Mouse (Mus musculus): Measurements from ENCODE around the gene Sec16a. TPM values are rescaled to one million over a fixed set of nuclear protein-coding genes. Genes with fewer than 3 reads are reported as not detected.

The Sec16a gene
- polyA plus RNA-seq (2015; fragmentation: Nextera tagmentation; extraction: Ambion mirVana) = 6.9 and 8.5 TPM in 2 replicates

DNA sequence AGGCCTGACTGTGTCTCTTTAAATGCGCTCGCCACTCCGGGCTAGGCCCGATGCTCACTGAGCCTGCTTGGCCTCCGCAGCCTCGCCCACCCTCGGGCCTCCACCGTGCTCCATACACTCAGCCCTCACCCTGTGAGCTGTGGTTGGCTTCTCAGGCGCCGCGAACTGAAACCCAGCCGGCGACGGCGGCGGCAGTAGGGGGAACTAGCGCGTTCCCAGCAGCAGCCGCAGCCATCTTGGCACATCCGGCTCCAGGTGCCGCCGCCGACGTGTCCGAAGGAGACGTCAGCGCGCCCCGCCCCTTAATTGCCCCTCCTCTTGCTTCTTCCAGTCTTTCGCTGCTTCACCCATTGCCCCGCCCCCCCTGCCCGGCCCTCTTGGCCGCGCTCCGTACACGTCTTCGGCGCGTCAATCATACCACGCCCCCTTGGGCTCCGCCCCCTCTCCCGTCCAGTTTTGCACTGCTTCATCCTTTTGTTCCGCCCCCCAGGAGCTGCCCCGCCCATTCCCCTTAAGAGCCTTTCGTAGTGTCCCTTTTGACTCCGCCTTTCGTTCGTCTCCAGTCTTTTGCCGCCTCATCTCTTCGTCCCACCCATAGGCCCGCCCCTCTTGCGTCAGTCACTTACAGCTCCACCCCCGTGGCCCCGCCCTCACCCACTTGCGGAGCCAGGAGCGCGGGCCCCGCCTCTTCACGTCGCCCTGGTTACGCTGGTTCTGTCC, at the start of gene Sec16a:
Gene Sec16a (minus strand): TSS at position 271 of the 720 bp plus-strand sequence.
- Histone ChIP-seq H3K36me3 (peaks cover 19% of the 10 kb centered on the region), H3K4me3 (replicated peaks) (peak within 1 kb of the TSS; percentile 88), H3K4me1 (replicated peaks) (peaks cover 42% of the 10 kb centered on the region), H3K9ac (peak within 1 kb of the TSS; percentile 89), H3K27me3 (no peaks in the 10 kb centered on the region), H3K27ac (peak within 1 kb of the TSS; percentile 86), H3K4me2 (peak within 1 kb of the TSS; percentile 98), H3K9me3 (replicated peaks) (no peaks in the 10 kb centered on the region)
- 1% methylated on average over 57 of the region's 61 CpGs for WGBS (ENCODE audit: insufficient replicate concordance)
- peak; percentile 90 for ATAC-seq (ENCODE audit: low read depth)
- DNase-seq = peak; percentile 99

DNA sequence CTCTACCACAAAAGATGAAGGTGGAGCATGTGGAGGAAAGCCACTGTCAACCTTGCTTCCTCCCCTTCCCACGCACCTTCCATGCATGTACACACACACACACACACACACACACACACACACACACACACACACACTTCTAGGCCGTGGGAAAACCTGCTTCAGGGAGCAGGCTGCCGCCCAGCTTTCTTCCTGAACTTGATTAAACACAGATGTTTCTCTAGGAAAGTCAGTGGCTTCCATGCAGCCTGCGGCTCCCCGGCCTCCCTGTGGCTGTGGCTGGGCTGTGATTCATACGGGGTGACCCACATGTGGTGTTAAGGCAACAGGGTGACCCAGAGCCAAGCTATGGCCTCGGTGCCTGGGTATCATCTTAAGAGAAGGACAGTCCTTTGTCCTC, 49.4 kb upstream of the Sec16a start:
- no peak overlapping the region for H3K9ac ChIP-seq
- no peak overlapping the region for H3K4me2 ChIP-seq
- WGBS (ENCODE audit: insufficient replicate concordance) = 47% methylated on average over 7 of the region's 7 CpGs
- no peak for ATAC-seq (ENCODE audit: low read depth)
- peaks cover 4% of the 10 kb centered on the region; the same call in 1 of the 2 replicates for H3K27me3 ChIP-seq
- no peaks in the 10 kb centered on the region for H3K9me3 ChIP-seq (replicated peaks)
- no peak overlapping the region; the same call in 1 of the 2 replicates for H3K27ac ChIP-seq
- no peak for DNase-seq
- no peaks in the 10 kb centered on the region for H3K36me3 ChIP-seq
- peaks cover 84% of the 10 kb centered on the region for H3K4me1 ChIP-seq (replicated peaks)
- no peak overlapping the region for H3K4me3 ChIP-seq (replicated peaks)

GRCm38 (mm10) chr2:26493021-26493781, 48.2 kb upstream of the Sec16a start:
- no peak overlapping the region for H3K9ac ChIP-seq
- peaks cover 86% of the 10 kb centered on the region for H3K4me1 ChIP-seq (replicated peaks)
- 20% methylated on average over 9 of the region's 9 CpGs for WGBS (ENCODE audit: insufficient replicate concordance)

DNA sequence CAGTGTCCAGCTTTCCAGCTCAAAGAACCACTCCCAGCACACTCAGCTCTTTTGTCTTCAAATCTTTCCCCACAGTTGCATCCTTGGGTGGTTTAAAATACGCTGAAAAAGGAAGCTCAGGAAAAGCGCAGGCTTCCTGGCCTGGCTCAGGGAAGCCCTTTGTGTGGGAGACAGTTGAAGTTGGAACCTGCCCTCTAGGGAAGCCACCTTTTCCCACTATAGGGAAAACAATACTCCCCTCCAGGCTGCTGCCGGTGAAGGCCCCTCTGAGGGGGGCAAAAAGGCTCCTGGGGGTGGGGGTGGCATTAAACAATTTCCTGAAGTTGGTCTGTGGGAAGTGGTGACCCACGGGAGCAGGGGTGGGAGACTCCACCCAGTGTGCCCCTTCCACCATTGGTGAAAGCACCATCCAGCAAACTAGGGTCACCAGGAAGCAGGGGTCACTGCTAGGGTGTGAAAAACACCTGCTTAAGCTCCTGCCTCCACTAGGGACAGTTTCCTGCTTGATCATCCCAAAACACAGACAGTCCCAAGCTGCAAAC, 45.8 kb upstream of the Sec16a start:
- 36% methylated on average over 4 of the region's 4 CpGs for WGBS (ENCODE audit: insufficient replicate concordance)
- no peak for ATAC-seq (ENCODE audit: low read depth)
- H3K4me1 ChIP-seq (replicated peaks) = peaks cover 88% of the 10 kb centered on the region

More at GRCm38 (mm10) chr2:26493021-26493781, 48.2 kb upstream of the Sec16a start:
- DNase-seq (no peak), ATAC-seq (ENCODE audit: low read depth) (0 out of 2 replicates have a peak, but pooled peaks have one; percentile 37)
- peaks cover 1% of the 10 kb centered on the region; the same call in 1 of the 2 replicates for H3K27me3 ChIP-seq
- H3K36me3 ChIP-seq = no peaks in the 10 kb centered on the region
- H3K9me3 ChIP-seq (replicated peaks) = no peaks in the 10 kb centered on the region
- peak overlapping the region; percentile 61 for H3K27ac ChIP-seq
- H3K4me3 ChIP-seq (replicated peaks) = no peak overlapping the region
- H3K4me2 ChIP-seq = peak overlapping the region; percentile 14; the same call in 1 of the 2 replicates

GRCm38 (mm10) chr2:26488535-26489135, 43.6 kb upstream of the Sec16a start:
- 52% methylated on average over 9 of the region's 9 CpGs for WGBS (ENCODE audit: insufficient replicate concordance)
- H3K9me3 ChIP-seq (replicated peaks) = no peaks in the 10 kb centered on the region
- H3K36me3 ChIP-seq = no peaks in the 10 kb centered on the region
- no peak overlapping the region for H3K4me3 ChIP-seq (replicated peaks)
- no peak overlapping the region for H3K27ac ChIP-seq
- peaks cover 89% of the 10 kb centered on the region for H3K4me1 ChIP-seq (replicated peaks)
- ATAC-seq (ENCODE audit: low read depth) (no peak), DNase-seq (no peak)
- no peaks in the 10 kb centered on the region for H3K27me3 ChIP-seq
- H3K4me2 ChIP-seq = no peak overlapping the region
- no peak overlapping the region for H3K9ac ChIP-seq

More for the DNA sequence above, 45.8 kb upstream of the Sec16a start:
- H3K36me3 ChIP-seq = no peaks in the 10 kb centered on the region
- H3K27me3 ChIP-seq = no peaks in the 10 kb centered on the region; the same call in 1 of the 2 replicates
- H3K9ac ChIP-seq = 0 out of 2 replicates have a peak overlapping the region, but pooled peaks have one; percentile 0
- no peak overlapping the region for H3K4me3 ChIP-seq (replicated peaks)
- DNase-seq = no peak
- no peak overlapping the region for H3K27ac ChIP-seq
- no peak overlapping the region for H3K4me2 ChIP-seq
- no peaks in the 10 kb centered on the region for H3K9me3 ChIP-seq (replicated peaks)

- 54% methylated on average over 18 of the region's 18 CpGs for WGBS (ENCODE audit: insufficient replicate concordance)
- no peak overlapping the region for H3K27ac ChIP-seq
- H3K36me3 ChIP-seq = no peaks in the 10 kb centered on the region
- DNase-seq (no peak), ATAC-seq (ENCODE audit: low read depth) (no peak)
- no peaks in the 10 kb centered on the region for H3K27me3 ChIP-seq
- no peak overlapping the region for H3K9ac ChIP-seq
- no peak overlapping the region for H3K4me2 ChIP-seq
- no peak overlapping the region for H3K4me3 ChIP-seq (replicated peaks)
- peaks cover 89% of the 10 kb centered on the region for H3K4me1 ChIP-seq (replicated peaks)
- H3K9me3 ChIP-seq (replicated peaks) = no peaks in the 10 kb centered on the region
These were observed 42.5 kb upstream of the Sec16a start for GRCm38 (mm10) chr2:26487322-26488021.

DNA sequence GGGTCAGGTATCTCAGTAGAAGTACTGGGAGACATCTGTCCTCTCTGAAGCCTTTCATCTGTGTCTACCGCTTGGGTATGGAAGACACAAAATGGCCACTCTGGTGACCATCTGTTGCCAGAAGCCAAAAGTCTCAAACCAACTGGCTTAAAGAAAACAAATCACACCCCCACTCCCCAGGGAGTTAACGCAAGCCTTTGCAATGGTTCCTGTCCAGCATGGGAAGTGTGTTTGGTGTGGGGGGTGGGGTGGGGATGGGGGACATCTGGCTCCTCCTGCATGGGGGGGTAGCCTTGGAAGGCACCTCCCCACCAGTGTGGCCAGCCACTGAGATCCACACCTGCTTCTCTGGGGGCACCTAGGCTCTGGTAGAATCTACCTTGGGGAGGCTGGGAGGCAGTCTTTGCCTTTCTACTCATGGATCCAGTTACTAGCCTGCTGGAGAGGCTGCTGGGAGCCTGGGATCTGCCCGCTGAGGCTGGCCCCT, 41.9 kb upstream of the Sec16a start:
- H3K4me1 ChIP-seq (replicated peaks) = peaks cover 88% of the 10 kb centered on the region
- WGBS (ENCODE audit: insufficient replicate concordance) = 61% methylated on average over 3 of the region's 3 CpGs
- no peak overlapping the region for H3K4me3 ChIP-seq (replicated peaks)
- ATAC-seq (ENCODE audit: low read depth) = no peak
- no peak overlapping the region for H3K4me2 ChIP-seq
- DNase-seq = no peak
- H3K36me3 ChIP-seq = no peaks in the 10 kb centered on the region
- H3K27me3 ChIP-seq = no peaks in the 10 kb centered on the region
- no peak overlapping the region for H3K9ac ChIP-seq
- H3K27ac ChIP-seq = no peak overlapping the region
- no peaks in the 10 kb centered on the region for H3K9me3 ChIP-seq (replicated peaks)

DNA sequence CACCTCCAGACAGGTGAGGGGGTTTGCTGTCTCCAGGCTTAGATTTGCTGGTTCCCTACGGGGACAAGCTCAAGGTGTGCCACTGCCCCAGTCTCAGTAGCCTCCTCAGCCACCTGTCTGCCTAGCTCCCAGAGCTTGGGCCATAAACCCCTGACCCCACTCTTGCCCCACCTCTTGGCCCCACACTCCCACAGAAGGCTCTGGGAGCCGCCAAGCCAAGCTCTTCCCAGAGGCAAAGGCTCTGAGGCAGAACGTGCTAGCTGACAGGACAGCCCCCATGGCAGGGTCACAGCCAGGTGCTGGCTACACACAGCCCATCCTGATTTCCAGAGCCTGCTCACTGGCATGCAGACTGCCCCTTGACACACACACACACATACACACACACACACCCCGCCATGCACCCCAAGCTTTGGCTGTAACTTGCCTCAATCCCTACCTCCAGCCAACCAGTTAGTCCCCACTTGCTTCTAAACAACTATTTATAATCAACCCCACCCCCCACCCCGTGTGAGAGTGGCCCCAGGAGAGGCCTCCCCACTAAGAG, 41.3 kb upstream of the Sec16a start:
- H3K9ac ChIP-seq = no peak overlapping the region
- H3K36me3 ChIP-seq = 0 out of 2 replicates have a peak, but pooled peaks cover 2% of the 10 kb centered on the region
- ATAC-seq (ENCODE audit: low read depth) (no peak), DNase-seq (no peak)
- H3K4me2 ChIP-seq = no peak overlapping the region
- 45% methylated on average over 5 of the region's 5 CpGs for WGBS (ENCODE audit: insufficient replicate concordance)
- H3K27me3 ChIP-seq = no peaks in the 10 kb centered on the region
- no peak overlapping the region for H3K27ac ChIP-seq
- H3K9me3 ChIP-seq (replicated peaks) = no peaks in the 10 kb centered on the region
- no peak overlapping the region for H3K4me3 ChIP-seq (replicated peaks)
- peaks cover 90% of the 10 kb centered on the region for H3K4me1 ChIP-seq (replicated peaks)

DNA sequence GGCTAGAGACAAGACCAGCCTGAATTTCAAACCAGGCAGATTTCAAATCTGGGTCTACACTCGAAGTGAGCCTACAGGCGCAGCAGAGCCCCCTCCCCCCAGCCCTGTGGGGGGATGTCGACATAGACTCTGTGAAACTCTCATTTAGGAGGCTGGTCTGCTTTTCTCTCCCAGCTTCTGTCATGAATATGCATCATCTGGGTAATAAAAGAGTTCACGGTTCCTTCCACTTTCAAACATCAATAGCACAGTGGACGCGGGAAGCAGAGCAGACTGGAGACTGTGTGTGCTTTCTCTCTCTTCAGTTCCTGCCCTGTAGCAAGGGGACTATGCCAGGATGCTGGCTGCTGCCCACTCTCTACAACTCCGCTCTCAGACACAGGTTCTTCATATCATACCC, 40.7 kb upstream of the Sec16a start:
- no peak for DNase-seq
- no peaks in the 10 kb centered on the region for H3K27me3 ChIP-seq
- no peak overlapping the region for H3K4me2 ChIP-seq
- no peak overlapping the region for H3K27ac ChIP-seq
- no peak overlapping the region for H3K4me3 ChIP-seq (replicated peaks)
- 0 out of 2 replicates have a peak, but pooled peaks cover 8% of the 10 kb centered on the region for H3K36me3 ChIP-seq
- ATAC-seq (ENCODE audit: low read depth) = no peak
- no peaks in the 10 kb centered on the region for H3K9me3 ChIP-seq (replicated peaks)
- WGBS (ENCODE audit: insufficient replicate concordance) = 54% methylated on average over 7 of the region's 7 CpGs
- H3K9ac ChIP-seq = no peak overlapping the region
- peaks cover 89% of the 10 kb centered on the region for H3K4me1 ChIP-seq (replicated peaks)

- no peak overlapping the region for H3K9ac ChIP-seq
- H3K9me3 ChIP-seq (replicated peaks) = no peaks in the 10 kb centered on the region
- WGBS (ENCODE audit: insufficient replicate concordance) = 66% methylated on average over 9 of the region's 9 CpGs
- no peaks in the 10 kb centered on the region for H3K27me3 ChIP-seq
- H3K4me2 ChIP-seq = no peak overlapping the region
- peaks cover 87% of the 10 kb centered on the region for H3K4me1 ChIP-seq (replicated peaks)
- H3K4me3 ChIP-seq (replicated peaks) = no peak overlapping the region
- no peak overlapping the region for H3K27ac ChIP-seq
- DNase-seq (no peak), ATAC-seq (ENCODE audit: low read depth) (no peak)
- 0 out of 2 replicates have a peak, but pooled peaks cover 8% of the 10 kb centered on the region for H3K36me3 ChIP-seq
These were observed 40.3 kb upstream of the Sec16a start for GRCm38 (mm10) chr2:26485278-26485677.

All from liver, embryonic 13.5 days (tissue).